Mouse (Mus musculus) forelimb bud, embryonic 11.5 days (tissue): Measurements from ENCODE around the gene Lsm3.
"Not testable (repeated sequence)": the region's sequence is repeated elsewhere in the genome, so short reads cannot be mapped to it uniquely, and the experiment has no call there.

Experiments
- DNase-seq: peaks from one replicate; pipeline ENCODE4 v3.0.0-alpha.2; 2012; ENCODE audit warnings: low read depth, low spot score

Lsm3 gene

GRCm38 (mm10) chr6:91515545-91516449 lies at the start of gene Lsm3, which contains the start of gene Xpc:
TSS of gene Lsm3 (plus strand) at chr6:91515928.
TSS of gene Xpc (minus strand) at chr6:91515888.
- peak; percentile 98 for DNase-seq

DNA sequence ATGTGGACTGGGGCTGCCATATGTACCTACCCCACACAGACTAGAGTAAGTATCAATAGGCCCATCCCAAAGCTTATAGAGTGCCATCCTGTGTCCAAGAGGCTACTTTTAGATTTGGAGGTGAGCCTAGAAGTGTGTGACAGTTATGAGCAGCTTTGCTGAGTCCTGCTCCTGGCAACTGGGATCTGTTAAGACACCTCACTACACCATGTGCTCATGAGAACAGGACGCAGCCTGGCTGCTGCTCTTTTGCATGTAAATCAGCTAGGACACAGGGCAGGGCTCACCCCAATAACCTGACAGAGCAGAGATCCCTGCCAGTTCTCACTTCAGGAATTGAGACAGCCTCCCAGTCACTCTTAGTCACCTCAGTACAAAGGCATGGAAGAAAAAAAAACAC lies 48.6 kb upstream of the Lsm3 start:
- DNase-seq: no peak

GRCm38 (mm10) chr6:91470712-91471111 lies 45.0 kb upstream of the Lsm3 start:
- no peak for DNase-seq

- not testable (repeated sequence) for DNase-seq
Observed at GRCm38 (mm10) chr6:91471427-91471826, 44.3 kb upstream of the Lsm3 start.

DNA sequence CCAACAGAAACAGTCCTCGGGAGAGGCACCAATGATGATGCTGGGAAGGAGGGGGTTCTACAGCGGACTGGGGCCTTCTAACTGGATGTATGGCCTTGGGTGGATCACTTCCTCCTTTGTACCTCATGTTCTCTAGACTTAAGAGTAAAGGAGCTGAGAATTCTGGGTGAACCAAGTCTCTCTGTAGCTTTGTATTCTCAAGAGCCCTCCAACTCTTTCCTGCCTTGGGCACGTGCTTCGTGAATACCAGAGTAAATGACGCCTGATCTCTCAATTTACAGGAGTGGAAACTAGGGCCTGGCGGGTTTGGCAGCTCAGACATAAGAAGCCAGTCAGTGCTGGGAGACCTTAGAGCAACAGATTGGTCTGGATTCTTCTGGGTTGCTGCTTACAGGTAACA lies 43.4 kb upstream of the Lsm3 start:
- DNase-seq: no peak

DNA sequence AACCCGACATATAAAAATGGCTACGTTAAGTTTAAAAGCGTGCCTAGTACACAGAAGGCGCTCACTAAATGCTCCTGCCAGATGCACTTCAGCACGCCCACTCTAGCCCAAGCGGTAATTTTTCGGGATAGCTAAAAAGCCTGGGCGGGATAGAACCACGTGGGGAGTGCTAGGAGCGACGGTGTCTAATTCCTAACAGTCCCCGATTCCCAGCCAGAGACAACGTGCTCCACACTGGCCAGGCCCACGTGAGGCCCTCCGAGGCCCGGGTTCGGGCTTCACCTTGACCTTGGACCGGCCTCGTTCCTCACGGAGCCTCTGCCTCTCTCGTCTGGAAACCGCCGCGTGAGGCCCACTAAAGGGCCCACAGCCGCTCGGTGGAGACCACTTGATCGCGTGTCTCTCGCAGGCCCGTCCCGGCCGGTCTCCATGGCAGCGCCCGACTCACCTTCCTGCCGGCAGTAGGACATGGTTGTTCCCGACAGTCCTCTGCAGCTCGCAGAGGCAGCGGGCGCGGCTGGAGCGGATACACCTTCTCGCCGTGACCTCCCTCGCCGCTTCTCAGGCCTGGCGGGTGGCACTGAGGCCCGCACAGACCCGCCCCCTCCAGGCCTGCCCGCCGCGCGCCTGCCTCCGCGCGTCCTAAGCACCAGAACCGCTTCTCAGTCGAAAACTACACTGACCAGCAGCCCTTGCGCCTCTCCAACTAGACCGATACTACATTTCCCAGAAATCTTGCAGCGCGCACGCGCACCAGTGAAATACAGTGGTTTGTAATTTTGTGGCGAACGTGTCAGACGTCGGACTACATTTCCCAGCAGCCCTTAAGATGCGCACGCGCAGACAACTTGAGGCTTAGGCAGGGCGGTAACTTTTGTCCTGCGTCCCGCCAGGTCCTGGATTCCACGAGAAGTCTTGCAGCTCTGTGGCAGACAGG lies 42.6 kb upstream of the Lsm3 start, which contains the start of the genes Chchd4 and Tmem43:
Chchd4 (minus strand) TSS at position 679 of the 937 bp plus-strand sequence.
Tmem43 (plus strand) TSS at position 836 of the 937 bp plus-strand sequence.
- DNase-seq: peak; percentile 100

- DNase-seq: peak; percentile 9
Observed at GRCm38 (mm10) chr6:91473805-91474440, 41.8 kb upstream of the Lsm3 start.

GRCm38 (mm10) chr6:91474441-91475190 lies 41.1 kb upstream of the Lsm3 start:
- no peak for DNase-seq

GRCm38 (mm10) chr6:91476541-91476940 lies 39.2 kb upstream of the Lsm3 start:
- DNase-seq: no peak

DNA sequence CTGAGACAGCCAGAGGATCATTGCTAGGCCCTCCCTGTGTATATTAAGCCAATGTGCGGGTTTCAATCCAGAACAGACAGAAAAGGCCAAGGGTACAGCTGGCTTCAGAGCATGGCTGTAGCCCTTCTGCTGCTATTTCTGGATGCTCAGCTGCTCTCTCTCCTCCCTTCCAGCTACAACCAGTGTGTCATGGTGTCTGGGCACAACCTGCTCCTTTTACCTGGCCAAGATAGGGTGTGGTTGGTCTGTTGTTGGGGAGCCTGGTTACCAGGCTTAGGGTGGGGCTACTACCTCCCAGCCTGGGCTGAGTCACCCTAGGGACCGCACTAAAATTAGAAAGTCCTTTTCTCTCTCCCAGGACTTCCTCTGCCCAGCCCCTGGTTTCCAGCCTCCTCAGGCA lies 32.4 kb upstream of the Lsm3 start:
- DNase-seq: no peak

GRCm38 (mm10) chr6:91486736-91487453 lies 28.8 kb upstream of the Lsm3 start:
- no peak for DNase-seq

DNA sequence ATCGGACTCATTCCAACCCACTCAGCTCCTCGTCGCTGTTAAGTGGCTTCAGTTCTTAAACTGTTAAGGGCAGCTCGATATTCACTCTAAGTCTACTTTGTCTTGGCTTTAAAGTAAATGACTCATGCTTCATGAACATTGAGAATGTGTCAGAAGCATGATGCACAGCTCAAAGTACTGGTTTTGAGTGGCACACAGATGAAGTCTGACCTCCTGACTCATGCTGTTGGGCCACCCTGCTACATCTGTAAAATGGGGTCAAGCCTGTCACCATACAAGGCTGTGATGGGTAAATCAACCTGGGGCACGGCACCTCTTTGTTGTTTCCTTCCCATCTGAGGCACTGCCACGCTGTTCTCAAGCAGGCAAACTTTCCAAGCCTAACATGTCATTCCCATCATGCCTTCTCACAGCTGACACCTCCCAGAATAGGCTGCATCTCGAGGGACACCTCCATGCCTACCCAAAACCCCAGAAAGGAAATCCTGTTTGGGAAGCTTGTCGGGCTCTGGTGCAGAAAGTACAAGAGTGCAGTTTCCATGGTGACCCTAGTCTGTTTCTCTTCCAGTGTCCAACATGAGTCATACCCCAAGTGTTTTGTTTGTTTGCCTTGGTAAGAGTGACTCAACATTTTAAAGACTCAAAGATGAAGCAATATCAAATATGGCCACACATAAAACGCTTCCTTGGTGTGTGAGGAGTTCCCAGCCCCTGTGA lies 27.1 kb upstream of the Lsm3 start:
- DNase-seq: no peak

- no peak for DNase-seq
Observed at GRCm38 (mm10) chr6:91489872-91490271, 25.9 kb upstream of the Lsm3 start.

- DNase-seq: no peak
Observed at GRCm38 (mm10) chr6:91491004-91491403, 24.7 kb upstream of the Lsm3 start.

DNA sequence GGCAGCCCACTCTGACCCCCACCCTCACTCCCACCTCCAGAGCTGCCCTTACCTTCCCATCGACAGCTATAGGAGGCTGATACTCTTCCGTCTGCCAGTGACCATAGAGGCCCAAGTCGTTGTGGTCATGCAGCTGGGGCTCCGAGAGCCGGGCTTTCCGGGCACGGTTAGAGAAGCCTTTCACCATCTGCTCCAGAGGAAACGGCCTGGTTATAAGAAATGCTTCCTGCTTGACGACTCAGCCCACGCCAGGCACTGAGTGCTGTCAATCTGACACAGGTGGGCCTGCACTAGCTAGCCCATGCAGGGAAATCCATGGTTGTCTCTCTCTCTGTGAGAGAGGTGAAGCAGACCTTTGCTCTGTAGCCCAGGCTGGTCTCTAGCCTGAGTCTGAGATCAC lies 22.7 kb upstream of the Lsm3 start:
- no peak for DNase-seq

DNA sequence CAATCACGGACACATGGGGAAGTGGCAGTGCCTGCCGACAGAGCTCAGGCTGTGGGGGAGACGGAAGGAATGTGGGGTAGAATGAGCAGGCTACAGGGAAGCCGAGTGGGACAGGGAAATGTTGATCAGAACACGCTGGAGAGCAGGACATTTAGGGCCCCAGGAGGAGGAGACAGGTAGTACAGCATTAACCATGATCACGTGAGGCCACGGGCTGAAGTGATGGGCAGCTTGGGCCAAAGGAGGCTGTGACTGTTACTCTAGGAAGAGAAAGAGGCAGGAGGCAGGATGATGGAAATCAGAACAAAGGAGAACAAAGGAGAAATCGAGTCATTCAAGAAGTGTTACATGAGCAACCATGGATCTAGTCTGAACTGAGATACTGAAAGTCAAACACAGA lies 21.2 kb upstream of the Lsm3 start:
- no peak for DNase-seq

DNA sequence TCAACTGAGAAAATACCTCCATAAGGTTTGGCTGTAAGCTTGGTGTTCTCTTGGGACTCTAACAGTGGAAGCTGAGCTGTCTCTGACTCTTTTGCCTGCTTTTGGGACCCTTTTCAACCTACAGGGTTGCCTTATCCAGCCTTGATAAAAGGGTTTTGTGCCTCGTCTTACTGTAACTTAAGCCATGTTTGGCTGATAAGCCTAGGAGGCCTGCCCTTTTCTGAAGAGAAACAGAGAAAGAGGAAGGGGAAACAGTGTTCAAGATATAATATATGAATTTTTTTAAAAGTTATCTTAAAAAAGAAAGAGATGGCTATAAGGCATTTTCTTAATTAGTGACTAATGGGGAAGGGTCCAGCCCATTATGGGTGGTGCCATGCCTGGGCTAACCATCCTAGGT lies 12.4 kb upstream of the Lsm3 start:
- DNase-seq: no peak

DNA sequence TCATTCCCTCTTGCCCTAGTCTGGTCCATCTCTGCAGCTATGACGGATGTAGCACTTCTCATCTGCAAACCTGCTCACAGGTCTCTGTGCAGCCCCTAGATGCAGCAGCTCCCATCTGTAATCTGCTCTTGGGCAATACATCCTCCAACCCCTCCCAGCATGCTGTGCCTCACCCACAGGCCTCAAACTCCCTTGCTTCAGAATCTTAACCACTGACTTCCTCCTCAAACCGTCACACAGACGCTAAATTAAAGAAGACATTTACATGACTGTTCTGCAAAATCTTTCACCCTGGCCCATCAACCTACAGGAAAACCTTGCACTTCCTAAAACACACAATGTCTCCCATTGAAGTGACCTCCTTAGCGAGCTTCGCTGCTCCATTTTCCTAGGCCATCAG lies 9.7 kb upstream of the Lsm3 start:
- DNase-seq: no peak

DNA sequence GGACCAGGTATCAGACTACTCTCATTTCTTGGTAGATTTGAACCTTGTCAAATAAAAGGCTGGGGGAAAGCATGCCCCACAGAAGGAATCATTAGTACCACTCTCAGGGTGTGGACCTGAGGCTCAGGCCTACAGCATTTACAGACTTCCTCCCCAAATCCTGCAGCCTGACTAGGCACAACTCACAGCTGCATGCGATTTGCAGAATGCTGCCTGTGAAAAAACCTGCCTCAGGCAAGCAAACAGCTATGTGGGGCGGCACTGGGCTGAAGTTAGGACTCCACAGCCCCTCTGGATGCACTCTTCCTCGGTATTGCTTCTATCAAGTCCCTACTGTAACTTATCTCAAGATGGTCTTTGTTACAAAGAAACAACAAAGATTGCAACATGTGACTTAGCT lies 7.7 kb upstream of the Lsm3 start:
- no peak for DNase-seq

DNA sequence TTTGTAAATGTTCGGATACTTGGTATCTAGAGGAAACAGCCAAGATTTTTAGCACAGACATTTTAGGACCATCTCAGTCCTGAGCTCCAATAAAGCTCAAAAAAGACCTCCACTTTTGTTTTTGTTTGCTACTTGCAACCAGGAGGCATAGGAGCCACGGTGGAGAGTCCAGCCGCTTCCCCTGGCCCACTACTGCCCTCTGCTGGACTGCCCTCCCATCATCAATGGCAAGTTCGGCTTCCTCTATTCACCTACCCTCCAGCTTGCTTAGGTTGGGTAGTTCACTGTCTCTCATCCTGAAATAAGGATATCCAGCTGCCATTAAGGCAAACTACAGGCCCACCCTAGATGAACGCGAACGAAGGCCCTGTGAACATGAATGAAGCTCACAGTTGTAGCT lies 6.4 kb upstream of the Lsm3 start:
- DNase-seq: peak; percentile 54
